Mouse (Mus musculus) testis, adult 2 months (tissue): ENCODE data around the gene Exoc3l2. TPM values are rescaled to one million over a fixed set of nuclear protein-coding genes. Genes with fewer than 3 reads are reported as not detected.

Experiments used
- H3K27ac ChIP-seq: fragments of 200-500 bp; 2 replicates; pipeline ENCODE4 v1.5.1; 2012; ENCODE audit warnings: low read depth, low read length; ENCODE audit not compliant: control insufficient read depth, insufficient read depth
- H3K27me3 ChIP-seq: fragments of 200-500 bp; 2 replicates; pipeline ENCODE4 v1.6.1; 2012; ENCODE audit warnings: mild to moderate bottlenecking, low read length, moderate library complexity; ENCODE audit not compliant: control insufficient read depth, insufficient read depth
- H3K36me3 ChIP-seq: fragments of 200-500 bp; 2 replicates; pipeline ENCODE4 v1.6.1; 2012; ENCODE audit warnings: mild to moderate bottlenecking, low read length; ENCODE audit not compliant: control insufficient read depth, insufficient read depth
- H3K4me1 ChIP-seq: fragments of 200-500 bp; 2 replicates; pipeline ENCODE4 v1.6.1; 2012; ENCODE audit warnings: low read length; ENCODE audit not compliant: control insufficient read depth, insufficient read depth
- H3K4me3 ChIP-seq: fragments of 200-500 bp; 2 replicates; pipeline ENCODE4 v1.5.1; 2012; ENCODE audit warnings: low read depth, mild to moderate bottlenecking, low read length, moderate library complexity, mixed read lengths; ENCODE audit not compliant: control insufficient read depth
- CTCF ChIP-seq: fragments of 200-500 bp; IDR thresholded peaks from 2 replicates; pipeline ENCODE4 v1.5.1; 2012; ENCODE audit warnings: low read depth, mild to moderate bottlenecking, inconsistent platforms, low read length, moderate library complexity; ENCODE audit not compliant: control insufficient read depth, insufficient read depth, insufficient replicate concordance
- POLR2A ChIP-seq: fragments of 200-500 bp; IDR thresholded peaks from 2 replicates; pipeline ENCODE4 v1.6.1; 2012; ENCODE audit warnings: low read depth, mild to moderate bottlenecking, inconsistent platforms, low read length, moderate library complexity; ENCODE audit not compliant: control insufficient read depth
- polyA plus RNA-seq: library from polyadenylated mRNA; depleted of rRNA; stranded (reverse); fragments of >200 nt; gene quantifications from 2 replicates; pipeline ENCODE4 v1.2.3, GENCODE M21; 2012

Exoc3l2 gene
- polyA plus RNA-seq, 1 experiment: 26.1 TPM

DNA sequence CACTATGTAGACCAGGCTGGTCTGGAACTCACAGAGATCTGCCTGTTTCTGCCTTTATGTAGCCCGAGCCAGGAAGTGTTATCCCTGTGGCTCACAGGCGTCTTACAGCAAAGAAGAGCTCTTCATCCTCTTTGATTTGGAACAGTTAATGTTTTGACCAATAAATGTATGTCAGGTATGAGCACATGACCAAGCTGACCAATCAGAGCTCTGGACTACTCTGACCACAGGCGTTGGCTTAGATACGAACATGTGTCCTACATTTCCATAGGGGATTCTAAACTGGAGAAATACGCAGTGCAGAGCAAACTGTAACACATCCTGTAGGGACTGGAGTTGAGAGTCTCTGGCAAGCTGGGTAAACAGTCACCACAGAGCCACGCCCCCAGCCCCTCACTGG lies 36.2 kb upstream of the Exoc3l2 start:
- Histone ChIP-seq H3K4me1 (peaks cover 12% of the 10 kb centered on the region), H3K27me3 (no peaks in the 10 kb centered on the region), H3K36me3 (no peaks in the 10 kb centered on the region), H3K4me3 (no peak overlapping the region), H3K27ac (no peak overlapping the region)
- TF ChIP-seq CTCF (no peak), POLR2A (no peak)

DNA sequence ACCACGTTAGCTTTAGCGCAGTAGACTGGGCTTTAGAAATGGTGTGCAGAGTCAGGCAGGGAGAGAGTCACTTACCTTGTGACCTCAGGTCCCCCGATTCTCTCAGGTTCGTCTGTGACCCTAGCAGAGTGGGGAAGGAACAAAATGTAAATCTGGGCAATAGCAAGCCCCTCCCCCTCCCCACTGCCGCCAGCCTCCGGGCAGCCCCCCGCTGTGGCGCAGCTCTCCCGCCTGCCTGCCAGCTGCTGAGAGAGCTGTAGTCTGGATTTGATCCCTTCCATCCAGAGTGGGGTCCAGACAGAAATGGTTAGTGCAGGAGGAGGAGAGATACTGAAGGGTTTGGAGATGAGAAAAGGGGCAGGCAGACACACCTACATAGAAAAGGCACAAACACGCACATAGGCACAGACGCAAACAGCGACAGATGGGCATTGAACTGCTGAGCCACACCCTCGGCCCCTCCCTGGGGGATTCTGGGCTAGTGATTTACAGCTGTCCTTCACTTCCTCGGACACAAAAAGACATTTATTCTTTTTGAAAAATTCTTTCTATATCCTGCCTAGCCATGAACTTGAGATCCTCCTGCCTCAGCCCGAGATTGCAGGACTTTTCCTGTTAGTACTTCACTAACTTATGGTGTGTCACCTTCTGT lies 35.0 kb upstream of the Exoc3l2 start:
- H3K4me1 ChIP-seq: peaks cover 12% of the 10 kb centered on the region
- no peaks in the 10 kb centered on the region for H3K27me3 ChIP-seq
- no peak for TF ChIP-seq POLR2A
- TF ChIP-seq CTCF: no peak
- H3K27ac ChIP-seq: no peak overlapping the region
- no peak overlapping the region for H3K4me3 ChIP-seq
- no peaks in the 10 kb centered on the region for H3K36me3 ChIP-seq

- peaks cover 19% of the 10 kb centered on the region for H3K4me1 ChIP-seq
- no peak overlapping the region for H3K27ac ChIP-seq
- TF ChIP-seq POLR2A (no peak), CTCF (no peak)
- no peaks in the 10 kb centered on the region for H3K27me3 ChIP-seq
- H3K4me3 ChIP-seq: no peak overlapping the region
- H3K36me3 ChIP-seq: no peaks in the 10 kb centered on the region
These were observed 33.4 kb upstream of the Exoc3l2 start for GRCm38 (mm10) chr7:19429726-19430125.

DNA sequence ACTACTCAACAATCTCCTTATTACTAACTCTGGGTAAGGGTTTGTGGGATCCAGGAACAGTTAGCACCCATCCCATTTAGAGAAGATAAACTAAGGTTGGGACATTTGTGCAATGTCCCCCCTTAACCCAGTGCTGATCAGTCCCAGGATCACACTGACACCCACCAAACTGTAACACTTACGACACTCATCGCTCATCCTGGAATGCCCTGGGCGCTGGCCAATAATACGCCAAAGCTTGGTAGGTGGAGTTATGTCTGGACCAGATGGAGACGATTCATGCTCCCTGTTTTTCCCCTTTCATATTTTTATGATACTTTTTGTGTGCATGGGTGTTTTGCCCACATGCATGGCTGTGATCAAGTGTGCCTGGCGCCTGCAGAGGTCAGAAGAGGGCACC lies 32.7 kb upstream of the Exoc3l2 start:
- Histone ChIP-seq H3K36me3 (no peaks in the 10 kb centered on the region), H3K27ac (no peak overlapping the region), H3K27me3 (no peaks in the 10 kb centered on the region), H3K4me3 (no peak overlapping the region), H3K4me1 (peaks cover 24% of the 10 kb centered on the region)
- TF ChIP-seq CTCF: no peak
- no peak for TF ChIP-seq POLR2A

DNA sequence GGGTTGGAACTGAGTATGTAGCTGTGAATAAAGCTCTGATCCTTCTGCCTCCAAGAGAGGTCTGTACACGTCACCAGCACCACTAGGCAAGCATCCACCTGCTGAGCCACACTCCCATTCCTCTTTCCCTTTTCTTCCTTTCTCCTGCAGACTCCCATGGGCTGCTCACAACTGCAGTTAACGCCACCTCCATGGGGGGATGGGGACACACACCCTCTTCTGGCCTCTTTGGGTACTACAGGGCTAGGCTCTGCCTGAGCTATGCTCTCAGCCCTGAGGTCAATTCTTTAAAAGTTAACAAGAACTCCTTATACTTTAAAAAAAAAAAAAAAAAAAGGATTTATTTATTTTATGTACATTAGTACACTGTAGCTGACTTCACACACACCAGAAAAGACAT lies 30.7 kb upstream of the Exoc3l2 start:
- H3K27ac ChIP-seq: no peak overlapping the region
- no peak for TF ChIP-seq POLR2A
- TF ChIP-seq CTCF: peak; percentile 51; the same call in 1 of the 2 replicates
- H3K4me1 ChIP-seq: peaks cover 12% of the 10 kb centered on the region
- H3K27me3 ChIP-seq: no peaks in the 10 kb centered on the region
- no peak overlapping the region for H3K4me3 ChIP-seq
- H3K36me3 ChIP-seq: no peaks in the 10 kb centered on the region

- no peak overlapping the region for H3K27ac ChIP-seq
- no peaks in the 10 kb centered on the region for H3K36me3 ChIP-seq
- H3K4me3 ChIP-seq: no peak overlapping the region
- H3K4me1 ChIP-seq: peaks cover 12% of the 10 kb centered on the region
- no peak for TF ChIP-seq POLR2A
- TF ChIP-seq CTCF: no peak
- H3K27me3 ChIP-seq: no peaks in the 10 kb centered on the region
These were observed 26.9 kb upstream of the Exoc3l2 start for GRCm38 (mm10) chr7:19436276-19436675.

DNA sequence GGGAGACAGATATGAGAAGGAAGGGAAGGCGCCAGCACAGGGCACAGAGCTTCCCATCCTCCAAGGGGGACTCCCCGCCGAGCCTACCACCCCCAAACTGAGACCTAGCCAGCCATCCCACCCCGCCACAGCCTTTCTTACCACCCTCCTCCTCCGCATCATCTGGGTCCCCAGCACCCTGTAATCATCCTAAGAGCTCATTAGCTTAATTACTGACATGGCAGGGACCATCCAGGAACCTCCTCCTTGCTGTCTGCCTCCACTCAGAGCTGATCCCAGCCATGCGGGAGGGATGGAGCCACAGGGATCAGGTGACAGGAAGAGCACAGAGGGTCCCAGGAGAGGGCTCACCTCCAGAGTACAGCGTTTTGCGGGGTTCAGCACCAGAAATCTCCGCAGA lies 26.1 kb upstream of the Exoc3l2 start:
- Histone ChIP-seq H3K4me1 (peaks cover 12% of the 10 kb centered on the region), H3K27me3 (no peaks in the 10 kb centered on the region), H3K27ac (no peak overlapping the region), H3K36me3 (no peaks in the 10 kb centered on the region), H3K4me3 (no peak overlapping the region)
- no peak for TF ChIP-seq POLR2A
- no peak for TF ChIP-seq CTCF
